Mouse (Mus musculus): Measurements from ENCODE around the gene Nkx6-1.

Gene Nkx6-1

GRCm38 (mm10) chr5:101664945-101665615 is at the start of gene Nkx6-1:
Gene Nkx6-1, minus strand, starts transcription at chr5:101664996.
- peak in 1 of 2 experiments; percentile 53 for DNase-seq (ENCODE audit: low spot score in 2 of 2)

- no peak for DNase-seq (ENCODE audit: low spot score in 2 of 2)
Measured at GRCm38 (mm10) chr5:101713064-101713613, 48.3 kb upstream of the Nkx6-1 start.

GRCm38 (mm10) chr5:101703374-101704260 is 38.8 kb upstream of the Nkx6-1 start:
- no peak for DNase-seq (ENCODE audit: low spot score in 2 of 2)

- DNase-seq (ENCODE audit: low spot score in 2 of 2), result no peak
Measured at GRCm38 (mm10) chr5:101702636-101703035, 37.8 kb upstream of the Nkx6-1 start.

GRCm38 (mm10) chr5:101700607-101701006 is 35.8 kb upstream of the Nkx6-1 start:
- peak in 1 of 2 experiments; percentile 14 for DNase-seq (ENCODE audit: low spot score in 2 of 2)

GRCm38 (mm10) chr5:101688581-101688980 is 23.8 kb upstream of the Nkx6-1 start:
- peak in 1 of 2 experiments; percentile 39 for DNase-seq (ENCODE audit: low spot score in 2 of 2)

GRCm38 (mm10) chr5:101683340-101683739 is 18.5 kb upstream of the Nkx6-1 start:
- no peak for DNase-seq (ENCODE audit: low spot score in 2 of 2)

GRCm38 (mm10) chr5:101680338-101680737 is 15.5 kb upstream of the Nkx6-1 start:
- DNase-seq (ENCODE audit: low spot score in 2 of 2), result no peak

- peak in 1 of 2 experiments; percentile 16 for DNase-seq (ENCODE audit: low spot score in 2 of 2)
Measured at GRCm38 (mm10) chr5:101669381-101669780, 4.6 kb upstream of the Nkx6-1 start.

GRCm38 (mm10) chr5:101668475-101668874 is 3.7 kb upstream of the Nkx6-1 start:
- DNase-seq (ENCODE audit: low spot score in 2 of 2), result no peak

GRCm38 (mm10) chr5:101668028-101668427 is 3.2 kb upstream of the Nkx6-1 start:
- no peak for DNase-seq (ENCODE audit: low spot score in 2 of 2)

- DNase-seq (ENCODE audit: low spot score in 2 of 2), result no peak
Measured at GRCm38 (mm10) chr5:101667263-101667990, 2.6 kb upstream of the Nkx6-1 start.

GRCm38 (mm10) chr5:101666713-101667112 is 1.9 kb upstream of the Nkx6-1 start:
- no peak for DNase-seq (ENCODE audit: low spot score in 2 of 2)

- DNase-seq (ENCODE audit: low spot score in 2 of 2), result no peak
Measured at GRCm38 (mm10) chr5:101666091-101666490, 1.3 kb upstream of the Nkx6-1 start.

- DNase-seq (ENCODE audit: low spot score in 2 of 2), result peak in 1 of 2 experiments; percentile 25
Measured at GRCm38 (mm10) chr5:101664423-101664921, 324 bp downstream of the Nkx6-1 start.

GRCm38 (mm10) chr5:101663621-101664422 is 974 bp downstream of the Nkx6-1 start:
- no peak for DNase-seq (ENCODE audit: low spot score in 2 of 2)

GRCm38 (mm10) chr5:101663176-101663575 is 1.6 kb downstream of the Nkx6-1 start:
- DNase-seq (ENCODE audit: low spot score in 2 of 2), result peak in 1 of 2 experiments; percentile 21

GRCm38 (mm10) chr5:101662485-101662884 is 2.3 kb downstream of the Nkx6-1 start:
- no peak for DNase-seq (ENCODE audit: low spot score in 2 of 2)

- no peak for DNase-seq (ENCODE audit: low spot score in 2 of 2)
Measured at GRCm38 (mm10) chr5:101661561-101662211, 3.1 kb downstream of the Nkx6-1 start.

GRCm38 (mm10) chr5:101660666-101661065 is 4.1 kb downstream of the Nkx6-1 start:
- no peak for DNase-seq (ENCODE audit: low spot score in 2 of 2)

Data from cerebellum, postnatal 4 days (tissue).